Mouse (Mus musculus) kidney, postnatal 25 days (tissue): ENCODE results near the gene Gm20906.
"Not testable (repeated sequence)": the region's sequence is repeated elsewhere in the genome, so short reads cannot be mapped to it uniquely, and the experiment has no call there.

ENCODE experiments used
- DNase-seq, 2 experiments: peaks; one replicate each; pipeline ENCODE4 v3.0.0; 2021; ENCODE audit warnings: mixed read lengths in 2 of 2

Gene Gm20906

DNA sequence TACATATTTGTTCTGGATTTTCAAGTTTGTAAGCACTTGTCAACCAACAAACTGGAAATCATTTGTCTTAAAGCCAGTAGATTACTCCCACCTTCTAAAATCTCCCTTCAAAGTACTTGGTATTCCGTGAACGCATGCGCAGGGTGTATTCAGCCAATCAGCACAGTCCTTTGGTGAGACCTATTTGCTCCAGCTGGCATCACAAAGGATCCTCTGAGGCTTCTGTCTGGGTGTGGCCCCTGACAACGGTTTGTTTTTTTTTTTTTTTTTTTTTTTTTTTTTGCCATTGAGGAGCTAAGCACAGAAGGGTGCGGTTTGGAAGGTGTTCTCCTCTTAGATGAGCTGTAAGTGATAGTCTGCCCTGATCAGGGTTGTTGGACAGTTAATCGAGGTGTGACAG, at the start of gene Gm20906:
TSS of gene Gm20906 (plus strand) at position 301 of the 400 bp plus-strand sequence.
- DNase-seq: not testable (repeated sequence)
